Mouse (Mus musculus) cortical plate, adult 2 months (tissue): ENCODE data around the gene Cdk4.

Experiments used
- CTCF ChIP-seq: fragments of 200-500 bp; IDR thresholded peaks from 2 replicates; pipeline ENCODE4 v1.5.1; 2011; ENCODE audit warnings: mild to moderate bottlenecking, control low read depth, low read length; ENCODE audit not compliant: insufficient read depth; ENCODE audit errors: extremely low read depth
- POLR2A ChIP-seq: fragments of 200-500 bp; IDR thresholded peaks from 2 replicates; pipeline ENCODE4 v1.6.1; 2011; ENCODE audit warnings: mild to moderate bottlenecking, low read length, control low read depth; ENCODE audit not compliant: insufficient read depth; ENCODE audit errors: extremely low read depth

- no peak for TF ChIP-seq CTCF
- peak; percentile 44; the same call in 1 of the 2 replicates for TF ChIP-seq POLR2A
Observed at GRCm38 (mm10) chr10:127076082-127076481, 12.7 kb downstream of the Cdk4 start.
